Mouse (Mus musculus) granulocyte monocyte progenitor cell, adult 5-6 weeks (primary cell): ENCODE measurements around the gene Mmp10. TPM values are rescaled to one million over a fixed set of nuclear protein-coding genes. Genes with fewer than 3 reads are reported as not detected.

Experiments
- ATAC-seq: replicated peaks from 2 replicates; pipeline ENCODE4 v1.8.0; 2016; ENCODE audit warnings: mild to moderate bottlenecking, moderate TSS enrichment, inconsistent platforms; ENCODE audit not compliant: poor library complexity, severe bottlenecking
- total RNA-seq, 2 experiments: library from RNA; stranded (forward) in 1 of 2; stranded (reverse) in 1 of 2; fragments of 200-712, 200-1000 nt in 1 of 2; fragments of >200 nt in 1 of 2; fragmentation: Nextera tagmentation in 1 of 2; gene quantifications; 2 replicates each; pipeline ENCODE4 v1.2.3; 2014 to 2017

Gene Mmp10
- total RNA-seq (2014; fragmentation: Nextera tagmentation) (not detected in 2 replicates), total RNA-seq (2017) (not detected in 2 replicates)

DNA sequence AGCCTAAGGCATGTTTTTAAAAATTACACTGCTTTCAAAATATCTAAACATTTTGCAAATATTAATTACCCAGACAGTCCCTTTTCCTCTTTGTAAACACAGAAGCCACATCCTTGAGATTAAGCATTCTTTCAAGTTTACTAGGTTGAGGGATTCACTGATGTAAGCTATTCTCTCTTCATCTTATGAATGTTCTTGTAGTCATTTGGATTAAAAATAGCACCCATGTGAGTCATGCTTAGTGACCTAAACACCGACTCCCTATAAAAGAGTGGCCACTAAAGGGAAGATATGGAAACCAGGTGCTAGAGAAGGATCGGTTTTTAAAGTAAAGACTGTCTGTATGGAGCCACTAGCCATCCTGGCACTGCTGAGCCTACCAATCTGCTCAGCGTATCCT is at the start of gene Mmp10:
Gene Mmp10, plus strand, starts transcription at position 302 of the 400 bp plus-strand sequence.
- ATAC-seq: no peak

DNA sequence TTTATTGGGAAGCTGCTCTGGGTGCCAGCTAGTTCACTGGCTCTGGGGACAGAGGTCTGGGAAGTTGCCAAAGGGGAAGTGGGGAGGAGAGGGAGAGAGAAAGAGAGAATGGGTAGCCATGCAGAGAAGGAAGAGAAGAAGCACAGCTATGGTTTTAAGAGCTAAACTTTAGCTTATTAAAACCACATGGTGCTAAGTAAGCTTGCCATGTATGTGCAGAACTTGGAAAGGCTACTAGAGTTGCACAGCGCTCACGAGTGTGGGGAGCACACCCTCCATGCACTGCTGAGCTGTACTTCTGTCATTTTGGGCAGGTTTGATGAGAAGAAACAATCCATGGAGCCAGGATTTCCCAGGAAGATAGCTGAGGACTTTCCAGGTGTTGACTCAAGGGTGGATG is 48.9 kb upstream of the Mmp10 start:
- no peak for ATAC-seq

- ATAC-seq: no peak
Observed at GRCm38 (mm10) chr9:7470262-7470661, 31.9 kb upstream of the Mmp10 start.

GRCm38 (mm10) chr9:7483684-7484394 is 18.3 kb upstream of the Mmp10 start:
- no peak for ATAC-seq

GRCm38 (mm10) chr9:7501138-7501537 is 1.0 kb upstream of the Mmp10 start:
- no peak for ATAC-seq

DNA sequence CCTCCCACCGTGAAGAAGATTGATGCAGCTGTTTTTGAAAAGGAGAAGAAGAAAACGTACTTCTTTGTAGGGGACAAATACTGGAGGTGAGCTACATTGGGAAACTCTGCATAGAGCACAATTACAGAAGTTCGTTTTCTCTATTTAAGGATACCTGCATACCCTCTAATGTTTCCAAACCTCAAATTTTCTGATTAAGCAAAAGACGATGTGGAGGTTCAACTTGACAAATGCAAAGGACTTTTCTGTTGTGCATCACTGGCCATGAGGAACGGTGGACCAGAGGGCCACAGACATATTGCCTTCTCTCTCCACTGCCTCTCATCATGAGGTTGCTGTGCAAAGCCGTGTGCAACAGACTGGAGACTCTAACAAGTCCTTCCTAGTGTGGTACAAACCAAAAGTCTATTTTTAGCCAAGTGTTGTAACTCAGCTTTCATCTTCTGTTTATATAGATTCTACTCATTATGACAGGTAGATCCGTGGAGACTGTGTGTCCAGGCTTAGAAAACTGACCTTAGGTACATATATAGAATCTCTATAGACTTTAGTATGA is 5.2 kb downstream of the Mmp10 start:
- no peak for ATAC-seq

DNA sequence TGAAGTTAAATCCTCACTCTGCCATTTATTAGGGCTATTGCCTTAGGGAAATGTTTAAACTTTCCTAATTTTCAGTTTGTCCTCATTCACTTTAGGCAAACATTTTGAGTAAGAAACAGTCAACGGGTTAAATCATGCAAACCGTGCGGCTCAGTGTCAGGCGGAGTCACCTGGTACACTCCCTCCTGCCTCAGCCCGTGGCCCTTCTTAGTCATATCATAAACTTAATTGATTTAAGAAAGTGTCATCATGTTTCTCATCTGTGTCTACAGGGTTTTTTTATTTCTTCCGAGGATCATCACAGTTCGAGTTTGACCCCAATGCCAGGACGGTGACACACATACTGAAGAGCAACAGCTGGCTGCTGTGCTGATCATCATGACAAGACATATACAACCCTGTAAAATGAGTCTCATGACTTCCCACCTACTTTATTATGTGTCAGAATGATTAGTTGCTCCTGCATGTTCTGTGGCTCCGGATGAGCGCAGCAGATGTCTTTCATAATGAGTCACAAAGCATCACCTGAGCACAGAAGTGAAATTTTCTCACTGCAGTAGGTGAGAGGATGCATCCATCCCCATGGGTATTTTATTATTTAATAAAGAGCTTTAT is 7.6 kb downstream of the Mmp10 start:
- no peak for ATAC-seq

- no peak for ATAC-seq
Observed at GRCm38 (mm10) chr9:7517944-7518571, 15.9 kb downstream of the Mmp10 start.

DNA sequence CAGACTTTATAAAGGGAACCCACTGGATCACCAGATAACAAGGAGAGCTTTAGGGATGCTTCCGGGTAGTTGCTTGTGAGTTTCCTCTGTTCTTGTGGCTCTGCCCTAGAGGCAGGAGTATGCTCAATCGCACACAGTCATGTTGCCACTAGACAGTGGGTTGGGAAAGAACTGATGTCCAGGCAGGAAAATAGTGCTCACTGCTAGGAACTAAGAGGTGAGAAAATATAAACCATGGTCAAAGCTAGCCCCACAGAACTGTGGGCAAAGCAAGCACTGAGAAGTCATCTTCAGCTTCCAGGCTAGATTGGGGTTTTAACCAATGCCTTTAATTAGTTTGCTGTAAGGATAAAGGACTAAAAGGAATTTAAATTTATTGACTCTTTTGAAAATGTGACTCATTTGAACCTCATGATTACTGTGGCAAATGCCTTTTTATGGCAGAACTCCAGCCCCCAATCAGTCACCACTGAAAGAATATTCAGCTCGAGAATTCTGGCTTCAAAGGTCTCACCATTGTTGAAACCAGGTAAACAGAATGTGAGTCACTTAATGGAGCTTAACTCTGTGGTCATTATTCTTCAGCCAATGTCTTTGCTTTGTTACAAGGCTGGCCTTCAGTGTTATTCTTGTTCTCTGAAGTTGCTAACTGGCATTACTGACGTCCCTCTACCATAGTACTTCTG is 24.2 kb downstream of the Mmp10 start:
- no peak for ATAC-seq

DNA sequence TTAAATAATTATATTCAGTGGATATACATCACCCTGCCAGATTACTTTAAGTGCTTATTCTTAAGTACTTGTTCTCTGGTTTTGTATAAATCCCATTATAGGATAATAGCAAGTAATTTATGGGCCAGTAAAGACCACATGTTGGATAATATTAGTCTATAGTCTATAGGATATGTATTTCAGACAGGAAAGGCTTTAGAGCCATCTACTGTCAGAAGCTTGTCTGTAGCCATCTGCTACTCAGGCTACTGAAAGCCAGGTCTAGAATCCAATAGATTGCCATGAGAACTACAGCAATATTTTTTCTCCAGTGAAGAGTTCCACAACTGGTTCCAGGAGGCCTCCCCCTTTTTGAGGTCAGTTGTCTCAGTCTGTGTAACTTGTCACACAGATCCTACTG is 40.6 kb downstream of the Mmp10 start:
- ATAC-seq: no peak

GRCm38 (mm10) chr9:7544923-7545457 is 42.8 kb downstream of the Mmp10 start:
- ATAC-seq: no peak

- no peak for ATAC-seq
Observed at GRCm38 (mm10) chr9:7545471-7545870, 43.3 kb downstream of the Mmp10 start.

GRCm38 (mm10) chr9:7545920-7546319 is 43.8 kb downstream of the Mmp10 start:
- no peak for ATAC-seq

DNA sequence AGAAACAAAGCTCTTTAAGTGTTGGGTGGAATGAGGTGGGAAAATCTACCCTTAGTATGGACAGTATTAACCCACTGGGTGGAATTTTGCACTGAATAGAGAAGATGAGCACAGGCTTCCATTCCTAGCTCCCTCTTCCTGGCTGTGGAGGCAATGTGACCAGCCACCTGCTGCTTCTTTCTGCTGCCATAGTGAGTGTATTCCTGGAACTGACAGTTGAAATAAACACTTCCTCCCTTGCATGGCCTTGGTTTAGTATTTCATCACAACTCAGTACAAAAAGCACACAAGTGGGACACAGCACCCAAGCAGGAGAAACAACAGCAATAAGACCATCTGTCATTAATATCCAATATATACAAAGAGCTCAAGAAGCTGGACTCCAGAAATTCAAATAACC is 49.8 kb downstream of the Mmp10 start:
- ATAC-seq: peak; percentile 66

DNA sequence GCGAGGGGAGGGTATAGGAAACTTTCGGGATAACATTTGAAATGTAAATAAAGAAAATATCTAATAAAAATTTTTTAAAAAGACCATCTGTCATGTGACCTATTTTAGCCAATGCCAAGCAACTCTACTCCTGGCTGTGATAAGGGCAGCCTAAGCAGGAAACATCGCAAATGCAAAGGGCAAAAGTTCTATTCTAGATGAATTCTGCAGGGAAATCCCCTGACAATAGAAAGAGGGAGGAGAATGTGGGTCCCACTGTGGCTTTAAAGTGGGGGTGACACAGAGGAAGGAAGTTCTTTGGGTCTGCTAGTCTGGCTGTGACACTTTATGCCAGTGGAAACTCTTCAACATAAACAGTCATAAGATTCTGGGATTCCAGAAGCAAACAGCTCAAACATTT is 51.4 kb downstream of the Mmp10 start:
- 0 out of 2 replicates have a peak, but pooled peaks have one; percentile 12 for ATAC-seq

DNA sequence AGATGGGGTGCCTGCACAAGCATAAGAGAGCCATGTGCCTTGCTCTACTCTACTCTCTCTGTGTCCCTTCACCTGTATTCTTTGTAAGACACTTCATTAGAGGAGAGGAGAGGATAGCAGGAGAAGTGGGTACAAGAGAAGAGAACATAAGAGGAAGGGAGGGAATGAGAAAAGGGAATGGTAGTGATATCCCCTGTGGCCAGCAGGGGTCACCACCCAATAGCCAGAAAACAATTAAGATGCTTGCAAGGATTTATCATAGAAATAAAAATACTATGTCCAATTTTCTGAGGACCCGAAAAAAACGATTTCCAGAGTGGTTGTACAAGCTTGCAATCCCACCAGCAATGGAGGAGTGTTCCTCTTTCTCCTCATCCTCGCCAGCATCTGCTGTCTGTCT is 52.2 kb downstream of the Mmp10 start:
- peak; percentile 38; the same call in 1 of the 2 replicates for ATAC-seq

DNA sequence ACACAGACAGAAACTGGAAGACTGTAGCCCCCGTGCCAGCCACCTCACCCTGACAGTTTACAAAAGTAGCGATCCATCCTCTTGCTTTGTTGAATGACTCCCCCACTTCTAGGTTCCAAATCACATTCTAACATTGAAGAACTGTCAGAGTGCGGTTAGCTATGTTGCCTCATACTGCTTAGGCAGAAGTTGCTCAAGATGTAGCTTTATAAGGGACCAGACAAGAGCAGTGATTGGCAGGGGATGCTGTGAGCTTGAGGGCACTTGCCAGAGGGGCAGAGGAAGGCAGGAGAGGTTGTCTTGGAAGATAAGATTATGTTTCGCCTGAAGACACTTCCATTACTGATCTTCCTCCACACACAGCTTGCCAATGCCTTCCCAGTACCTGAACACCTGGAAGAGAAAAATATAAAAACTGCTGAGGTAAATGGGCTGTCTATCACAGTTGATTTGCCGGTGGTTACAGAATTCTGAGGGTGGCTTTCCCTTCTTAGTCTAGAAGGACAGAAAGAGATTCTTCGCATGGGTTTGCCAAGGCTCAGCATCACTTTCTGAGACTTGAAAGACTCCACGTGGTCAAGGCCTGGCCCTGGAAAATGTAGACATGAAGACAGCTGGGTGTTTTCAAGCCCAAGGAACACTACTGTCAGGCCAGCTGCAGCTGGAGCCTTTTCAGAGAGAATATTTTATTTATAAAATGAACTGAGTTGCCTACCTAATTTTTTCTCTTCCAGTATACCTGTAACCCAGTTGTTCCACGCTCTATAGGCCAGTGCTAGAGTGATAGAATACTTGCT is 56.3 kb downstream of the Mmp10 start, which contains the start of gene Mmp8:
Gene Mmp8, plus strand, starts transcription at position 236 of the 797 bp plus-strand sequence.
- peak; percentile 91 for ATAC-seq
